Mouse (Mus musculus): ENCODE data around the gene Map2k6. TPM values are rescaled to one million over a fixed set of nuclear protein-coding genes. Genes with fewer than 3 reads are reported as not detected.

Map2k6 gene
- polyA plus RNA-seq, 2 experiments = 2.8 to 3.6 TPM

- Histone ChIP-seq H3K27ac (no peak overlapping the region), H3K9me3 (ENCODE audit: control insufficient read depth, low read length) (no peaks in the 10 kb centered on the region), H3K4me2 (ENCODE audit: low read depth) (no peak overlapping the region), H3K36me3 (replicated peaks; ENCODE audit: control insufficient read depth, insufficient read depth, low read depth) (no peaks in the 10 kb centered on the region), H3K9ac (replicated peaks) (no peak overlapping the region), H3K4me1 (replicated peaks; ENCODE audit: control insufficient read depth in 2 of 2, insufficient read depth in 2 of 2, low read length in 1 of 2) (peaks cover 2 to 10% of the 10 kb centered on the region in 2 experiments; a peak in 2 of 4 replicates), H3K4me3 (ENCODE audit: insufficient read depth in 1 of 2, low read depth in 2 of 2, low read length in 2 of 2) (no peak overlapping the region), H3K27me3 (ENCODE audit: control insufficient read depth, insufficient read depth, low read length) (no peaks in the 10 kb centered on the region)
- DNase-seq (ENCODE audit: low read depth in 3 of 3, low spot score in 3 of 3) (no peak), ATAC-seq (ENCODE audit: insufficient read depth) (no peak)
- WGBS (ENCODE audit: insufficient replicate concordance) = 80% methylated on average over 6 of the region's 6 CpGs
- no peak for TF ChIP-seq EP300 (IDR thresholded peaks at IDR 0.05; ENCODE audit: low read depth)
- TF ChIP-seq CTCF (IDR thresholded peaks at IDR 0.05; ENCODE audit: low read depth) = no peak
These were observed 30.1 kb downstream of the Map2k6 start for GRCm38 (mm10) chr11:110428999-110429398.

GRCm38 (mm10) chr11:110429837-110430418 is 31.0 kb downstream of the Map2k6 start:
- Histone ChIP-seq H3K27me3 (ENCODE audit: control insufficient read depth, insufficient read depth, low read length) (no peaks in the 10 kb centered on the region), H3K4me3 (ENCODE audit: insufficient read depth in 1 of 2, low read depth in 2 of 2, low read length in 2 of 2) (no peak overlapping the region), H3K27ac (no peak overlapping the region), H3K36me3 (replicated peaks; ENCODE audit: control insufficient read depth, insufficient read depth, low read depth) (no peaks in the 10 kb centered on the region), H3K9me3 (ENCODE audit: control insufficient read depth, low read length) (no peaks in the 10 kb centered on the region), H3K4me2 (ENCODE audit: low read depth) (no peak overlapping the region), H3K4me1 (replicated peaks; ENCODE audit: control insufficient read depth in 2 of 2, insufficient read depth in 2 of 2, low read length in 1 of 2) (peaks cover 2 to 10% of the 10 kb centered on the region in 2 experiments; a peak in 2 of 4 replicates), H3K9ac (replicated peaks) (no peak overlapping the region)
- WGBS (ENCODE audit: insufficient replicate concordance) = 69% methylated on average over 3 of the region's 3 CpGs
- DNase-seq (ENCODE audit: low read depth in 3 of 3, low spot score in 3 of 3) (no peak), ATAC-seq (ENCODE audit: insufficient read depth) (no peak)
- TF ChIP-seq EP300 (IDR thresholded peaks at IDR 0.05; ENCODE audit: low read depth) (no peak), CTCF (IDR thresholded peaks at IDR 0.05; ENCODE audit: low read depth) (no peak)

- Histone ChIP-seq H3K4me2 (ENCODE audit: low read depth) (no peak overlapping the region), H3K27ac (no peak overlapping the region), H3K4me1 (replicated peaks; ENCODE audit: control insufficient read depth in 2 of 2, insufficient read depth in 2 of 2, low read length in 1 of 2) (peaks cover 5 to 8% of the 10 kb centered on the region in 2 experiments; a peak in 3 of 4 replicates), H3K9ac (replicated peaks) (no peak overlapping the region), H3K4me3 (ENCODE audit: insufficient read depth in 1 of 2, low read depth in 2 of 2, low read length in 2 of 2) (no peak overlapping the region), H3K27me3 (ENCODE audit: control insufficient read depth, insufficient read depth, low read length) (no peaks in the 10 kb centered on the region), H3K36me3 (replicated peaks; ENCODE audit: control insufficient read depth, insufficient read depth, low read depth) (no peaks in the 10 kb centered on the region), H3K9me3 (ENCODE audit: control insufficient read depth, low read length) (no peaks in the 10 kb centered on the region; the same call in 1 of the 2 replicates)
- DNase-seq (ENCODE audit: low read depth in 3 of 3, low spot score in 3 of 3) = no peak
- ATAC-seq (ENCODE audit: insufficient read depth) = 0 out of 2 replicates have a peak, but pooled peaks have one; percentile 4
- no peak for TF ChIP-seq EP300 (IDR thresholded peaks at IDR 0.05; ENCODE audit: low read depth)
- no peak for TF ChIP-seq CTCF (IDR thresholded peaks at IDR 0.05; ENCODE audit: low read depth)
- 55% methylated on average over 8 of the region's 8 CpGs for WGBS (ENCODE audit: insufficient replicate concordance)
These were observed 37.1 kb downstream of the Map2k6 start for GRCm38 (mm10) chr11:110435839-110436556.

GRCm38 (mm10) chr11:110436998-110437397 is 38.1 kb downstream of the Map2k6 start:
- ATAC-seq (ENCODE audit: insufficient read depth) = no peak
- WGBS (ENCODE audit: insufficient replicate concordance) = 75% methylated on average over 12 of the region's 12 CpGs
- Histone ChIP-seq H3K4me1 (replicated peaks; ENCODE audit: control insufficient read depth in 2 of 2, insufficient read depth in 2 of 2, low read length in 1 of 2) (peaks cover 5 to 8% of the 10 kb centered on the region in 2 experiments; a peak in 3 of 4 replicates), H3K27ac (no peak overlapping the region), H3K9me3 (ENCODE audit: control insufficient read depth, low read length) (no peaks in the 10 kb centered on the region; the same call in 1 of the 2 replicates), H3K4me3 (ENCODE audit: insufficient read depth in 1 of 2, low read depth in 2 of 2, low read length in 2 of 2) (no peak overlapping the region), H3K4me2 (ENCODE audit: low read depth) (no peak overlapping the region), H3K36me3 (replicated peaks; ENCODE audit: control insufficient read depth, insufficient read depth, low read depth) (no peaks in the 10 kb centered on the region), H3K9ac (replicated peaks) (no peak overlapping the region), H3K27me3 (ENCODE audit: control insufficient read depth, insufficient read depth, low read length) (no peaks in the 10 kb centered on the region)
- TF ChIP-seq EP300 (IDR thresholded peaks at IDR 0.05; ENCODE audit: low read depth) (no peak), CTCF (IDR thresholded peaks at IDR 0.05; ENCODE audit: low read depth) (no peak)
- no peak for DNase-seq (ENCODE audit: low read depth in 3 of 3, low spot score in 3 of 3)

- Histone ChIP-seq H3K27ac (no peak overlapping the region), H3K4me3 (ENCODE audit: insufficient read depth in 1 of 2, low read depth in 2 of 2, low read length in 2 of 2) (no peak overlapping the region), H3K9ac (replicated peaks) (no peak overlapping the region), H3K27me3 (ENCODE audit: control insufficient read depth, insufficient read depth, low read length) (no peaks in the 10 kb centered on the region), H3K36me3 (replicated peaks; ENCODE audit: control insufficient read depth, insufficient read depth, low read depth) (no peaks in the 10 kb centered on the region), H3K4me2 (ENCODE audit: low read depth) (no peak overlapping the region), H3K9me3 (ENCODE audit: control insufficient read depth, low read length) (no peaks in the 10 kb centered on the region; the same call in 1 of the 2 replicates), H3K4me1 (replicated peaks; ENCODE audit: control insufficient read depth in 2 of 2, insufficient read depth in 2 of 2, low read length in 1 of 2) (peaks cover 5 to 8% of the 10 kb centered on the region in 2 experiments; a peak in 3 of 4 replicates)
- DNase-seq (ENCODE audit: low read depth in 3 of 3, low spot score in 3 of 3) (no peak), ATAC-seq (ENCODE audit: insufficient read depth) (no peak)
- 75% methylated on average over 3 of the region's 3 CpGs for WGBS (ENCODE audit: insufficient replicate concordance)
- TF ChIP-seq EP300 (IDR thresholded peaks at IDR 0.05; ENCODE audit: low read depth) (no peak), CTCF (IDR thresholded peaks at IDR 0.05; ENCODE audit: low read depth) (no peak)
These were observed 39.2 kb downstream of the Map2k6 start for GRCm38 (mm10) chr11:110438135-110438534.
